Mouse (Mus musculus) kidney, postnatal 4 days (tissue): ENCODE measurements around the gene Msrb3.

ENCODE experiments used
- DNase-seq, 2 experiments: peaks; one replicate each; pipeline ENCODE4 v3.0.0; 2021; ENCODE audit warnings: mixed read lengths in 2 of 2

Gene Msrb3

GRCm38 (mm10) chr10:120895899-120896289 is 3.0 kb downstream of the Msrb3 start:
- peak in 1 of 2 experiments; percentile 27 for DNase-seq

- no peak for DNase-seq
Observed at GRCm38 (mm10) chr10:120894978-120895898, 3.7 kb downstream of the Msrb3 start.

GRCm38 (mm10) chr10:120893938-120894337 is 5.0 kb downstream of the Msrb3 start:
- DNase-seq, result no peak

- DNase-seq, result no peak
Observed at GRCm38 (mm10) chr10:120891131-120891530, 7.8 kb downstream of the Msrb3 start.

- DNase-seq, result no peak
Observed at GRCm38 (mm10) chr10:120890592-120890991, 8.3 kb downstream of the Msrb3 start.

GRCm38 (mm10) chr10:120888531-120888930 is 10.4 kb downstream of the Msrb3 start:
- DNase-seq, result no peak

GRCm38 (mm10) chr10:120884220-120884619 is 14.7 kb downstream of the Msrb3 start:
- DNase-seq, result no peak

- no peak for DNase-seq
Observed at GRCm38 (mm10) chr10:120883732-120884131, 15.2 kb downstream of the Msrb3 start.

- no peak for DNase-seq
Observed at GRCm38 (mm10) chr10:120883069-120883415, 15.9 kb downstream of the Msrb3 start.

- peak; percentile 60 to 69 for DNase-seq
Observed at GRCm38 (mm10) chr10:120882347-120883068, 16.4 kb downstream of the Msrb3 start.

GRCm38 (mm10) chr10:120876549-120877270 is 22.2 kb downstream of the Msrb3 start:
- no peak for DNase-seq

- peak; percentile 94 to 95 for DNase-seq
Observed at GRCm38 (mm10) chr10:120875672-120876463, 23.0 kb downstream of the Msrb3 start.

- no peak for DNase-seq
Observed at GRCm38 (mm10) chr10:120874261-120874660, 24.6 kb downstream of the Msrb3 start.

- DNase-seq, result peak in 1 of 2 experiments; percentile 24
Observed at GRCm38 (mm10) chr10:120873646-120874201, 25.2 kb downstream of the Msrb3 start.

GRCm38 (mm10) chr10:120872483-120872862 is 26.4 kb downstream of the Msrb3 start:
- DNase-seq, result peak; percentile 76 to 85

- DNase-seq, result no peak
Observed at GRCm38 (mm10) chr10:120871630-120872482, 27.0 kb downstream of the Msrb3 start.

- DNase-seq, result no peak
Observed at GRCm38 (mm10) chr10:120871096-120871495, 27.8 kb downstream of the Msrb3 start.

GRCm38 (mm10) chr10:120869241-120869775 is 29.6 kb downstream of the Msrb3 start:
- no peak for DNase-seq

GRCm38 (mm10) chr10:120864446-120864845 is 34.5 kb downstream of the Msrb3 start:
- DNase-seq, result peak; percentile 84 to 85

- no peak for DNase-seq
Observed at GRCm38 (mm10) chr10:120861674-120862073, 37.2 kb downstream of the Msrb3 start.

- peak; percentile 71 to 72 for DNase-seq
Observed at GRCm38 (mm10) chr10:120861194-120861593, 37.7 kb downstream of the Msrb3 start.
